Mouse (Mus musculus): ENCODE data around the gene Otop2. TPM values are rescaled to one million over a fixed set of nuclear protein-coding genes. Genes with fewer than 3 reads are reported as not detected.

Otop2 gene
- total RNA-seq, 2 experiments from 2014 or later: not detected

DNA sequence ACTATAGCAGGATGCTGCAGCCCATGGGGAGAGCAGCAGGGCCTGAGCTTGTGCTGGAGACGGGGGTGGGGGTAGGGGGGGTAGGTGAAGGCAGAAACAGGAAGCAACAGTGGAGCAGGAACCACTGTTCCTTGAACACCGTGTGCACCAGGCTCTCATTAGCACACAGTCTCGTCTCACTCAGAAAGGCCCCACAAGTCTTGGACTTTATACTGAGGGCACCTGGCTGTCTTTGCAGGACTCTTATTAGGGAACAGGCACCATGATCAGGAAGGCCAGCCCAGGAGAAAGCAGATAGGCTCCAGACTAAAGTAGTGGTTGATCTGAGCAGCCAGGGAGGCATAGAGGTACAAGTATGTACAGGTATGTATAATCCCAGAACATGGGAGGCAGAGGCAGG lies 30.4 kb downstream of the Otop2 start:
- intact Hi-C loops (cut with DNase I): no loop called here

DNA sequence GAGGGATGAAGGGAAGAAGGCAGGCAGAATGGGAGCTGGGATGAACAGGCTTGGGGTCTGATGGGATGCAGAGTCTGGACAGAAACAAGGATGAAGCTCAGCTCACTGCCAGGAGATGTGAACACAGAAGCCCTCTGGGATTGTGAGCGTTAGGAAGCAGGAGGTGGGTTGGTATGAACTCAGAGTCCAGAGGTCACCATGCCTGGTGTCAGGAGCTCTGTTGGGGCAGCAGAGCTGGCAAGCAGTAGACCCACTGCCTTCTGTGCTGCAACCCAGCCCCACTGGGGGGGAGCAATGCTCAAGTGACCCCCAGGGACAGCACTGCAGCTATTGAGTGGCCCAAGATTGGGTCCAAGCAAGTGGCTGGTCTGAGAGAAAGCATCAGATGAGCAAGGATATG lies 30.9 kb downstream of the Otop2 start:
- intact Hi-C loops (cut with DNase I): no loop called here

More for the DNA sequence above, 30.4 kb downstream of the Otop2 start:
- DNase-seq: no peak

DNA sequence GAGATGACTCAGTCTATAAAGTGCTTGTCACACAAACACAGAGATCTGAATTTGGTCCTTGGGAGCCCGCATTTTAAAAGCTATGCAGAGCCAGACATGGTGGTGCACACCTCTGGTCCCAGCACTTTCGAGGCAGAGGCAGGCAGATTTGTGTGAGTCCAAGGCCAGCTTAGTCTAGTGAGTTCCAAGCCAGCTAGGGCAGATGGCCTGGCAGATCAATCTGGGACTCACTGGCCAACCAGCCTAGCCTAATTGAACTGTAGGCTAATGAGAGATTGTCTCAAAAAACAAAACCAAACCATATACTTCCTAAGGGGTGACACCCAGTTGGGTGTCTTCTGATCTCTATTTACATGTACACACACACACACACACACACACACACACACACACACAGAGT lies 34.3 kb downstream of the Otop2 start:
- intact Hi-C loops (cut with DNase I): no loop called here
- DNase-seq: no peak

More for the DNA sequence above, 30.9 kb downstream of the Otop2 start:
- no peak for DNase-seq

DNA sequence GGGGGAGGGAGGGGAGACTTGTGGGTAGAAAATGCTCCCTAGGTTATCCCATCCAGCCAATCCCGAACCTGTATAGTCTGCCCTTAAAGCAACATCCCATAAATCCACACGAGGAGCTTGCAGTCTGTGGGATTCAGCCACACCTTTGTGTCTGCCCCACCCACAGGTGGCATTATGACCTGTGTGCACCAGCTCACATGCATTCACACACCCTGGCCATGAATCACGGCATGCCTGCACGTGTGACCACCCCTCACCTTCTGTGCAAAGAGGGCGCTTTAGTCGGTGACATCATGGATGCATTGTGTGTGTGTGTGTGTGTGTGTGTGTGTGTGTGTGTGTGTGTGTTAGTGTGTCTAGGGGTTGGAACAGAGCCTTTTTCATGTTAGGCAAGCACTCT lies 34.9 kb downstream of the Otop2 start:
- DNase-seq: no peak
- intact Hi-C loops (cut with DNase I): no loop called here

DNA sequence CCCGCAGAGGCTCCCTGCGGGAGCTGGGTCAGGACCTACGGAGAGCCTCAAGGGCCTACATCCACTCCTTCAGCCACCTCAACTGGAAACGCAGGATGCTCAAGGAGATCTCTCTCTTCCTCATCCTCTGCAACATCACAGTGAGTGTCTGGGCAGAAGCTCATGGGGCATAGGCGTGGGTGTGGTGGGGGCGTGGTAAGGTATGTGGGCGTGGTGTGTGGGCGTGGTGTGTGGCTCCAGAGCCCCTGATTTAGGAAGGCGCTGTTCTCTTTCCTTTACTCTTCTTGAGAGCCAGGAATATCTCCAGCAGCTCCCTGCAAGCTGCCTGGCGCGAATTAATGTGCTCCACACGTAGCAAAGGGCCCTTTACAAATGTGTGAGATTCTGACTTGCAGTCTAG lies 38.0 kb downstream of the Otop2 start:
- intact Hi-C loops (cut with DNase I): no loop called here
- no peak for DNase-seq

DNA sequence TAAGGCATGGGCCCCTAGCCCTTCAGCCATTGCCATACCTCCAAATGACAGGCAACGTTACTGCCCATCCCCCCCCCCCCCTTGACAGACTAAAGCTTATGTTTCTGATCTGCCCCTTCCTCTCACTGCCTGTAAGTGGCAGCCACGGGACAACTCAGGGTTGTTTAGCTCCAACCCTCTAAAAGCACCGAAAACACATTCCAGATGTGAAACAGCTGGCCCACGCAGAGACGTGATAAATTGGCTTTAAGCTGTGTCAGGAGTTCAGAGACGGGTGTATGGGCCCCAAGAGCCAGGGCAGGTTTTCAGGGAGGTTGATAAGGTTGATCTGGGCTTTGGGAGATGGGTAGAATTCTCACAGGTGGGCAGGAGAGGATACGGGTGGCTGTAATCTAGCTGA lies 38.6 kb downstream of the Otop2 start:
- intact Hi-C loops (cut with DNase I): no loop called here
- DNase-seq: no peak

DNA sequence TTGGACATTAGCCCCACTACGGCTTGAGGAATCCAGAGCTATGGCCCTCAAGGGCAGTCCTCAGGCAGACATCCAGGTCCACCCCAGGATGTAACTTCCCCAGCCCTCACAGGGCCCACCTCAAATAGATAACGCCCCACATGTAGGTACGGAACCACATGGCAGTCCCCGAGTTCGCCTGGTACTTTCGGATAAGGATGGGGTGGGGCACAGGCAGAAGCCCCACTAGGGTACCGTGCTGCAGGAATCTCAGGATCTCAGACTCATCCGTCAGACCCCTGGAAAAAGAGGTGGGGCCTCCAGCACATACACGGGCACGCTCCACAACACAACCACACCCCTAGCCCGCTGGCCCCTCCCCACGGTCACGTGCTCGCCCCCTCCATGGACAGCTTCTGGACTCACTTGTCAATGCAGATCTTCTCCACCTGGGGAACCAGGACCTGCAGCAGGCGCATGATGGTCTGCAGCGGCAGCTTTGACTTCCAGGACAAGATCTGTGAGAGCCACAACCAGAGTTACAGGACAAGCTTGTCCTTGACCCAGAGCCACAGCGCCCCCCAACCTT lies 41.8 kb downstream of the Otop2 start:
- intact Hi-C loops (cut with DNase I): no loop called here
- DNase-seq: no peak

DNA sequence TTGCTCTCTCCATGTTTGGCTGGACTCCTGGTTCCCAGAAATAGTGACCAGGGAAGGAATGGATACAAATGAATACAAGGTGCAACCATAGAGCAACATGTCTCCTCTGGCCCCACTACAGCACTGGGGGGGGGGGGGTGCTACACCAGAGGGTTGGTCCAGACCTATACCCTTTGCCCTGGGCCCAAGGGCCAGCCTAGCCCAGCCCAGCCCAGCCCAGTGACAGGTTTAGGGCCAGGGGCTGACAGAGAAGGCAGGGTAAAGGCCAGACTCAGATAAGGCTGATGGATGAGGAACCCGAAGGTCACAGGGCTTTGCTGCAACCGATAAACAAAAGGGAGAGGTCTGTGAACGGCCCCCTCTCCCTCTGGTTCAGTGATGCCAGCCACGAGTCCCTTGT lies 43.0 kb downstream of the Otop2 start:
- intact Hi-C loops (cut with DNase I): no loop called here
- no peak for DNase-seq

DNA sequence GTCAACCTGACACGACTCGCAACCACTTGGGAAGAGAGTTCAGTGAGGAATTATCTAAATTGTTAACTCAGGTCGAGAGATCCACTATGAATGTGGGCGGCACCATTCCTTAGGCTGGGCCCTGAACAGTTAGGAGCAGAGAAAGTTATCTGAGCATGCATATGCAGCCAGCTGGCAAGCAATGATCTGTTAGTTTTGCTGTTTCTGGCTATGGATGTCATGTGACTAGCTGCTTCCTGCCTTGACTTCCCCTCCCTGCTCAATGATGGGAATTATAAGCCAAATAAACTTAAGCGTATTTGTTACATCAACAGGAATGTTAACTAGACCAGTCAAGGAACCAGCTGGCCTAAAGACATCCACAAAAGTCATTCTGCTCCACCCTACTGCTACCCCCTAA lies 46.4 kb downstream of the Otop2 start:
- intact Hi-C loops (cut with DNase I): no loop called here
- no peak for DNase-seq

DNA sequence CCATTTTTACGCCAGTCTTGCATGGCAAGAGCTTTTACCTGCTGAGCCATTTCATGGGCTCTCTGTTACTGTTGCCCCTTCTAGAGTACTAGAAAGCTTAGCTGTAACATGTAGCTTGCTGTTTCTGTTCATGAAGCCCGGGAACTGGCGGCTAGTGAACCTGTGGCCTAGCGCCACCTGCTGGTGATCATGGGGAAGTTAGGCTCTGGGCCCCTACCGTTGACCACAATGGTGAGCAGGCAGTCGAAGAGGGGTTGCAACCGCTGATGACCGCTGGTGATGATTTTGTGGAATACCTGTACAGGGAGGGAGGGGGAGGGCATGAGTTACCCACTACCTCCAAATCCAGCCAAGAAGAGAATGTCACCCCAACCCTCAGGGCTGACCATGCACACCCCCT lies 47.2 kb downstream of the Otop2 start:
- intact Hi-C loops (cut with DNase I): loop anchor here (1.0 to 2.0 kb wide), 2 partner anchors 32 to 151 kb away; partner anchors contain the start of gene Ush1g
- DNase-seq: peak; percentile 80 to 84

DNA sequence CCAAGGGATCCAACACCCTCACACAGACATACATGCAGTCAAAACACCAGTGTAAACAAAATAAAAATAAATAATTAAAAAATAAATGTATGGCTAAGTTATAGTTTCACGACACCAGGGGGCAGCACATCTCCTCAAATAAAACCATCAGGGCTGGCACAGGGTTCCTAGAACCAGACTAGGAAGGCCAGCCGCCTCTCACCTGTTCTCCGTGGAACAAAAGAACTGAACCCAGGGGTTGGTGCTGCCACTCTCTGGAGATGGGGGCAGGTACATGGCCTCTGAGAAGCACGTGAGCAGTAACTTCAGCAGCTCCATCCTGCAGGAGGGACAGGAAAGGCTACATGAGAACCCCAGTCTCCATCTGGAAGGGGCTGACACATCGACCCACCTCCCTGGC lies 51.5 kb downstream of the Otop2 start:
- DNase-seq: peak; percentile 77 to 81
- intact Hi-C loops (cut with DNase I): loop anchor here (1.0 to 5.0 kb wide), 3 partner anchors 54 to 116 kb away; no protein-coding TSS in a partner anchor

DNA sequence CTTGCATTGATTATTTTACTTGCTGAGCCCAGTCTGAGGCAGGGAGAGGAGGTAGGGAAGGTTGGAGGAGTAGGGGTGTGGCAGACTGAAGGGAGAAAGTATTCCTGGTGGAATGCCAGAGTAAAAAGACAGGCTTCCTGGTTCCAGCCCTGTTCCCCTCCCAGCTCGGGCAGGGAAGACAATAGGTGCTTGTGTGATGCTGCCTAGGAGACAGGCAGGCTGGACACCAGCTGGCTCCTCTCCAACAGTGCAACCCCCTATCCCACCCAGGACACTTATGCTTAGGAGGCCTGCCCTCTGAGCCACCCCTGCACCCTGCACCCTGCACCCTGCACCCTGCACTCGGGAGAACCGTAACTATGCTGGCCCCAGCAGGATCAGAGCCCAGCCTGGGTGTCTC lies 52.3 kb downstream of the Otop2 start:
- no peak for DNase-seq
- intact Hi-C loops (cut with DNase I): loop anchor here (2.0 to 5.0 kb wide), 2 partner anchors 54 to 68 kb away; no protein-coding TSS in a partner anchor

DNA sequence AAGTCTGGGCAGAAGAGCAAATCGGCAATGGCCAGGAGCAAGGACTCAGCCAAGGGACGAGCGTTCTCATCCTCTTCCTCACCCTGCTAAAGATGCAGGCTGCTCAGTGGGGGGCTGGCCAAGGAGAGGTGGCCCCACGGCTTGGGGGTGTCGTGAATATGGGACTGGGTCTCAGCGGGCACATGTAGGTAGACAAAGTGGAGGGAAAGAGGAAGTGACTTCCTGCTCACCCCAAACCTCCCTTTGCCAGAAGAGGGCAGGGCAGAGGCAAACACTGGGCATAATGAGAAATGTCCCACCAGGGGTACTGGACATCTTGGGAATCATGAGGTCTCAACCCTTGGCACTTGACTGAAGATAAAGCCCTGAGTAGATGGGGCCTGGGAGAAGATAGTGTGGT lies 52.8 kb downstream of the Otop2 start:
- DNase-seq: no peak
- intact Hi-C loops (cut with DNase I): loop anchor here (2.0 to 5.0 kb wide), 2 partner anchors 53 to 68 kb away; no protein-coding TSS in a partner anchor

DNA sequence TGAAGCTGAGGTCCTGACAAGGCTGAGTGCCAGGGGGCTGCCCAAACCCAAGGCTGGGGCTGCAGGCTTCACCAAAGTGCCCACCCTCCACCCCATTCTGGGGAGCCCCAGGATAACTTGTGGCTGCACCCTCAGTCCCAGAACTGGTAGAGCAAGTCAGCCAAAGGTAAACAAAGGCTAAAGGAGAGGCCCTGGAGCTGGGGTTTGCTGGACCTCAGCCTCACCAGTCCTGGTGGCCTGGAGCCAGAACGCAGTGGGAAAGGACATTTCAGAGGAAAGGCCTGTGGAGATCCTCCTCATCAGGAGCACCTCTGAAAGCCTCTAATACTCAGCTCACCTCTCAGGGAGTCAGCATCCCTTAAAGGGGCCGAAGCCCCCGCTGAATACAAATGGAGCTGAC lies 57.2 kb downstream of the Otop2 start:
- intact Hi-C loops (cut with DNase I): no loop called here

DNA sequence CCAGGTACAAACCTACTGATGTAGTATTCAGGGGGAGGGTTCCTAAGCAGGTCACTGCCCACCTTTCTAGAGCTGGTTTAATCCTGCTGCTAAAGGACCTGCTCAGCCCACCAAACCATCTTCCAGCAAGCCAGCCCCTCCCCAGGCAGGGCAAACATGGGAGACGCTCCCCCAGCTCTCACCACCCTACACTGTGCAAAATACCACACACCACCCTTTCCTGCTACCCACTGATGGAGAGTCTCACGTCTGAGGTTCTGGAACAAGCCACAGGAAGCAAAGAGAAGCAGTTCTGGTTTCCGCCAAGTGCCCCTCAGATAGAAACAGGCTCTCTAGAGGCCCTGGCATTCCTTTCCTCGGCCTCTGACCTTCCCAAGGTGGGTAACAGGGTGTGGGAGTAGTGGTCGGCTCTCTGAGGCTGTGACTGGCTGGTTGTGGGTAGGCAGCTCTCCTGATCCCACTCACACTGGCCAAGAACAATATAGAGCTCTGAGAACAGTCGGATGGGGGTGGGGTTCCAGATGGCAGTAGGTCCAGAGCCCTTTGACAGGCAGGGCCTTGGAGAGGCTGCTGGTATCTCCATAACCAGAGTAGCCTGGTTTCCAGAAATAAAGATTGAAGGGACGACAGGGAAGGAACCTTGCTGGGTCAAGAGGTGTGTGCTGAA lies 59.2 kb downstream of the Otop2 start:
- DNase-seq: no peak
- intact Hi-C loops (cut with DNase I): no loop called here

More for the DNA sequence above, 57.2 kb downstream of the Otop2 start:
- no peak for DNase-seq

DNA sequence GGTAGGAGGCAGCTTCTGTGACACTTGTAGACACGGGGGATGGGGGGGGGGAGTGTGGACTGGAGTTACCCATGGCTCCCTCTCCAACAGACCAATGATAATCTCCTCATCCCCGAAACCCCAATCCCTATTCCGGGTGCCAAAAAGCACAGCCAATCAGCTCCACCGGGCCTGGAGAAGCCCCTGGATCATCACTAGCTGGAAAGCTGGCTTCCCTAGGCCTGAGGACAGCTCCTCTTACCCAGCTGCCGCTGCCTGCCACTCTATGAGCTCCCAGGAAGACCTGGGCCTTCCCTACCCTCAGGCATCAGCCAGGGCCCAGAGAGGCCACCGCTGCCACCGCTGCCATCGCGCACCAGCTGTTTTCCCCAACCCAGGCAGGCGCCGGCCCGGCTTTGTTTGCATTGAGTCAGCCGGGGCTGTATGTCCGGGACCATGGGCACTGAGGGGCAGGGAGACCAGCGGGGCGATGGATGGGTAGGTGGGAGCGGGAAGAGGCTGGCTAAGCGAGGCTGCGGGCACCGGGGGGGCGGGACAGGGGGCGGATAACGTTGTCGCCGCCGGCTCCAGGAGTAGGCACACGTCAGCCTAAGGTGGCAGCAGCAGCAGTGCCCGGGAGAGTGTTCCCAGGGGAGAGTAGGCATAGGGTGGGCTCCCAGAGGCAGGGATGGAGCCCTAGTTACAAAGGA lies 59.9 kb downstream of the Otop2 start:
- intact Hi-C loops (cut with DNase I): no loop called here
- no peak for DNase-seq

DNA sequence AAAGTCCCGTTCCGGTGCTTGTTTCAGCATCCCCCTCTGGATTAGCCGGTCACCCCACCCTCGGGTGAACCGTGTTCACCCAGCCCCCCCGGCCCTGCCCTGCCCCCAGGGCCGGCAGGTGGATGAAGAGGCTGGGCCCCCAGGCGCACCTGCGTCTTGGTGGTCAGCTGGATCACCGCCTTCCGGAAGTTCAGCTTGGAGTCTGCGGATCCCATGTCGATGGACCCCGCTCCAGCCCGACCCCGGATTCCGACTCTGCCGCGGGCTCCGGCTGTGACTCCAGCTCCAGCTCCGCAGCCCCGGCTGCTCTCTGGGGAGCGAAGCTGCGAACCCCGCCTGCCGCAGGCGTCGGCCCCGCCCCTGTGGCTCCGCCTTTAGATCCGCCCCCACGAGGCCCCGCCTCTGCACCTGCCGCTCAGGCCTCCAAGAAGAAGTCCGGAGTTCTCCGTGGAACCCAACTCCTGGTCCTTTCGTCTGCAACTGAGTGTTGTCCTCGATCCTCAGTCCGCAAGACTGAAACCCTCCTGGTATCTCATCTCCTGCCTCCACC lies 60.5 kb downstream of the Otop2 start, which contains the start of gene Hid1:
TSS of gene Hid1 (minus strand) at position 362 of the 550 bp plus-strand sequence.
- DNase-seq: peak; percentile 77 to 82
- intact Hi-C loops (cut with DNase I): no loop called here

DNA sequence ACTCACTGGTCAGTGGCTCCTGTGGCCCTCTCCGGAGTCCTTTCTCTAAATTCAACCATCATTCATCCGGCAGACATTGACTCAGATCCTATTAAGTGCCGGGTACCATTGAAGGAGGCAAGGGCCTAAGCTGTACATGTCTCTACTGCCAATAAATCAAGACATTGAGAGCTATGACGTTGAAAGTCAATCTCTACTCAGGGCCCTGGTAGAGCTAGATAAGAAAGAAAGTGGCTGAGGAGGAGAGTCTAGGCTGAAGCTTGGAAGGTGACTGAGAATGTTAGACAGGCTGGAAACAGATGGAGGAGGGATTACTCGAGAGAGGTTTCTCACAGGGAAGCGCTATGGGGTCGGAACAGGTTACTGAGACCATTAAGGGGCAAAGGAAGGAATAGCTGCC lies 63.4 kb downstream of the Otop2 start:
- no peak for DNase-seq
- intact Hi-C loops (cut with DNase I): no loop called here

DNA sequence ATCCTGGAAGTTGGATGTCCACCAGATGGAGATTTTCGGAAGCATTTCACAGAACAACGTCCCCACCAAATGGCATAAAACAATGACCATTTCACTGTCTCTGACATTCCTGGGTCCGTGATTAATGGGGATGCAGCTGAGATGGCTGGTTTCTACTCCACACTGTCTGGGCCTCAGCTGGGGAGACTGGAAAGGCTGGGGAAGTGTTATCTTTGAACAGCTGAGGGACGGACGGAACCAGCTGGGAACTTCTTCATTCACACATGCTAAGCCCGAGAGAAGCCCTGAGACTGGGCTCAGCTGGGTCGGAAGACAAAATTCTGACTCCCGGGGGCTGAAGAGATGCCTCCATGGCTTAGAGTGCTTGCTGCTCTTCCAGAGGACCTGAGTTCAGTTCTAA lies 64.4 kb downstream of the Otop2 start:
- no peak for DNase-seq

DNA sequence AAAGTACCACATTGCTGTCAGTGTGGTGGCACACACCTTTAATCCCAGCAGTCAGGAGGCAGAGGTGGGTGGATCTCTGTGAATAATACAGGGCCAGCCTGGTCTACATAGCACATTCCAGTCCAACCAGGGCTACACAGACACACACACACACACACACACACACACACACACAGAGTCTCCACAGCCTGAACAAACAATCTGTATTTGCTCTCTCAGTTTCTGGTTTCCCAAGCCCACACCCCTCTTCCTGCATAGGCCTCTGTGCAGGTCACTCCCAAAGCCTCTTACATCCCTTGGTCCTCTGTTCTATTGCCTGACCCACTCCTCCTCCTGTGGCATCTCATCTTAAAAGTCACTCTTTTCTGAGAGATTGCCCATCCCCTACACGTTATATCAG lies 65.1 kb downstream of the Otop2 start:
- DNase-seq: no peak
- intact Hi-C loops (cut with DNase I): no loop called here

More for the DNA sequence above, 64.4 kb downstream of the Otop2 start:
- intact Hi-C loops (cut with DNase I): no loop called here

DNA sequence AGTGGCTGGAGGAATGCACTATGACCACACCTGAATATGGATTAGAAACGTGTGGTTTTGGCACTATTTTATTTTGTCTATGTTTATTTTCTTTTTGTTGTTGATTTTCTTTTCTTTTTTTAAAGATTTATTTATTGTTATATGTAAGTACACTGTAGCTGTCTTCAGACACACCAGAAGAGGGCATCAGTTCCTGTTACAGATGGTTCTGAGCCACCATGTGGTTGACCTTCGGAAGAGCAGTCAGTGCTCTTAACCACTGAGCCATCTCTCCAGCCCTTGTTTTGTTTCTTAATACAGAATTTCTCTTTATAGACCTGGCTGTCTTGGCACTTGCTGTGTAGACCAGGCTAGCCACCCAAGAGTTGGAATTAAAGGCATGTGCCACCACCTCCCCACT lies 65.8 kb downstream of the Otop2 start:
- no peak for DNase-seq
- intact Hi-C loops (cut with DNase I): no loop called here

Measured in heart, postnatal 14 days (tissue).